Mouse (Mus musculus): ENCODE measurements at regions not wholly inside any gene's neighbourhood (a gene's known extent, or its start where the extent isn't known, plus 50 kb on each side); places are given as distances from the start of the nearest gene placed in this dataset.
A peak's percentile ranks its signal among the peaks of the same experiment; 100 is the strongest.

DNA sequence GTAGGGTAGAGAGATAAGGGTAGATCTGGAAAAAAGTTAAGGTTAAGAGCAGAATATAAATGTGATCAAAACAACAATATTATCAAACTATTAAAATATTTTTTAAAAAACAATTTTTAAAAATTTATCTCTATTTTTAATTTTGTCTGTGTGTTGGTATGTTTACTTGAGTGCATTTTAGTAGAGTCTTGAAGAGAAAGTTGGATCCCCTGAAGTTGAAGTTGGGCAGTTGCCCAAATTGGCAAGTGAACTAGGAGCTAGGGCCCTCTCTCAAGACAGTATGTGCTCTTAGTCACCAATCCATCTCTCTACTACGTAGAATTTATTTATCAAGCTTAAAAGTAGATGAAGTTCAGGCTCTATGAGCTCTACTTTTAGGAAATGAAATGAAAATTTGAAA, 59.9 kb downstream of the Adamts1 start:
- no peak for DNase-seq

DNA sequence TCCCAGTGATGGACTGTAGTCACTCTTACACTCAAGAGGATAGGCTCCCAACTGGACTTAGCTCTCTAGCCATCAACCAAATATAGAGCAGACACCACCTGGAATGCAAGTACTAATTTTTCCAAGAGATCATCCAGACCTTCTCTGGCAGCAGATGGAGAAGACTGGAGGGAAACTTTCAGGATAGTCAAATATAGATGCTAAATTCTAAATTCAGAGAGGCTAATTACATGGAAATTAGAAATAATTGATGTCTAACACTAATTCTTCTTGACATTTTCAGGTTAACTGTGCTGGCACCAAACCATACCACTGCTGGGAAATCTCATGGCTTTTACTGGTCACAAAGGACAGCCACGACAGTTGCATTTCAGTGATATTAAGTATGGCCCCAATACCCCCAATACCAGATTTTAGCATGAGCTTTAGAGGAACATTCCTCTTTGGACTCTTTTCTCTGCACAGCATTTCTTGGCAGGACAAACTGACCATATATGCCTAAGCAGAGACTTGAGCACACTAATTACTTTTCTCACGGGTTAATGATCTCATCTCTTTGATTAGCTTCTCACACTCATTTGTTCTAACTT, 64.2 kb downstream of the Adamts1 start:
- DNase-seq: no peak

DNA sequence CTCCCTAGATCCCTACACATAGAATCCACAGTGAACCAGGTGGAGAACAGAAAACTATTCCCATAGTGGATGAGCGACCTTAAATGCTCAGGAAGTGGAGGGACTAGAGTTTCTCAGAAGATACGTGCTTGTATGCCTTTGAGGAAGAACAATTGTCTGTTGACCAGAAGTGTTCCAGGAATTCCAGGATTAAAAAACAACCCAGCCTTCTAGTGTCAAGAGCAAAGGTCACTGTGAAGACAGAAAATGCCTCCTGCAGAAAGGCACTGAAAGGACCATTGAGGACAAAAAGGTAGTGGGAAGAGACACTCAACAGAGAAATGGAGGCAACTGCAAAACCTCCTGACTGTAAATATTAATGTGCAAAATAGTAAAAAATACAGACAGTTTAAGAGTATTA, 74.9 kb downstream of the Adamts1 start:
- DNase-seq: no peak

DNA sequence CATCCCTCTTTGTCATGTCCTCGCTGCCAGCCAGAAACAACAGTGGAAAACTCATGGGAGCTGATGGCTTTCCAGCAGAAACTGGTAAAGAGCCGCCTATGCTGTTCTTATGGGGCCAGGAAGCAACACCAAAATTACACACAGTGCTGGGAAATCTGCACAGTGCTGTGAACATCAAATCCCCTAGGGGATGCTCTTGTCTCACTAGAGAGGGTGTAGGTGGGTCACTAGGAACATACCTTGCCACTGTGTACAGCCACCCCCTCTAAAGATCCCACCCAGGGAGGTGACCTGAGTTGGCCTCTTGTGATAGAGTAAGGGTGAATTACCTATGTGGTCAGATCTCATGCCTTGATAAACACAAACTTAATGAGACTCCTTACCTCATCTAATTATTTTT, 80.9 kb downstream of the Adamts1 start:
- no peak for DNase-seq

DNA sequence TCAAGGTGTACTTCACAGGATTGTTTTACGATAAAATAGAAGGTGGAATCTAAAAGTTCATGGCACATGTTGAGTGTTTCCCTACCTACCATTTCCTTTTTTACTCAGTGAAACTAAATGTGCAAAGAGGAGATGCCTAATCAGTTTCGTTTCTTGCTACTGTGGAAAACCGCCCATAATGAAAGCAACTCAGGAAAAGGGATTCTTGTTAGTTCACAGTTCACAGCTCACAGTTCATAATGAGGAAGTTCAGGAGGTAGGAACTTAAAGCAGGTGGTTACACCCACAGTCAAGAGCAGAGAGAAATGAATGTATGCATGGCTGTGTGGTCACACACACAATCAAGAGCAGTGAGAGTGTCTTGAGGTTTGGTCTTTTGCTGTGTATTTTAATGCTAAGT, 90.6 kb downstream of the Adamts1 start:
- DNase-seq: no peak

DNA sequence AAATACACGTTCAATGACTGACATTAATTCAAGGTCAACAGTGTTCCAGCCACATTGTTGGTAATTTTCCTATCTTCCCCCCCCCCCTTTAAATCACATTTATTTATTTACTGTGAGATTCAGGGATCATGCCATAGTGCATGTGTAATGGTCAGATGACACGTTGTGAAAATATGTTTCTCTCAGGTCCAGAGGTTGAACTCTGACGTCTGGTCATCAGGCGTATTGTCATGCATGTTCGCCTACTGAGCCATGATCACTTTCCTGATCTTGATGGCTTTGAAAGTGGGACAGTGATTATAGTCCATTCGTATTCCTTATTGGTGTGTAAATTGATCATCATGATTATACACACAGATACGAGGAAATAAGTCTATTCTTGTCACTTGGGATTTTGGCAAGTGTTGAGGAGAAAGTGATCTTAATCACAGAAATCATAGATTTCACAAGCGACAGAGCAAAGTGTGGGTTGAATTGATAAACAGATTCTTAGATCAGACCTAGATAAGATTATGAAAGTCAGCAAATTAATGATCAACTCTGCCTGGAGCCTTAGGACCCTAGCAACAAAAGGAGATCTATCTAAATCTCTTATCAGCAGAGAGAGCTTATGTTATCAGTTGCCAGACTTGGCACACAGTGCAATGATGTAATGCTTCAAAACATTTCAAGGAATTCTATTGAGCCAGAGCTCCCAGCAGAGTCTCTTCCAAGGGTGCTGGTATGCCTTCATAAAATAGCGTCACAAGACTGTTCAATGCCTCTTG, 98.5 kb downstream of the Adamts1 start:
- no peak for DNase-seq

DNA sequence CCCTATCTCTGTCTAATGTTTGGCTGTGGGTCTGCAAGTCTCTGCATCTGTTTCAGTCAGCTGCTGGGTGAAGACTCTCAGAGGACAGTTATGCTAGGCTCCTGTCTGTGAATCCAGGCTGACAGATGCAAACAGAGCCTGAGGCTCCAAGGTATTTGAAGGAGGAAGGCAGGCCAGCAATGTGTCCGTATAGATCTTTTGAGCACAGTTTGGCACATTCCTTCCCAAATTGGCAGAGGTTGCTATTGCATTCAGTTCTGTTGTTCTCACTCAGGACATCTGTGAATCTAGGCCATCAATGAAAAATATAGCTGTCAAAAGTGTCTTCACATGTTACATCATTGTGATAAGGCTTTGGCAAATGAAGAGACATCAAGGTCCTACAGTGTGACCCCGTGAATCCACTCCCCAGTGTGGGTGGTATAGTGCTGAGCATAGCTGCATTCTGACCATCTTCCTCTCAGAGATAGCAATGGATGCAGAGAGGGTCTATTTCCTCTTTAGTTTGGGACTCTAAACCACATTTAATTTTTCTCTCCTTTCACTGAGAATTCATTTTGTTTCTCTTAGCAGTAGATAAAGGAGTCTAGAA, 99.9 kb downstream of the Adamts1 start:
- DNase-seq: no peak

DNA sequence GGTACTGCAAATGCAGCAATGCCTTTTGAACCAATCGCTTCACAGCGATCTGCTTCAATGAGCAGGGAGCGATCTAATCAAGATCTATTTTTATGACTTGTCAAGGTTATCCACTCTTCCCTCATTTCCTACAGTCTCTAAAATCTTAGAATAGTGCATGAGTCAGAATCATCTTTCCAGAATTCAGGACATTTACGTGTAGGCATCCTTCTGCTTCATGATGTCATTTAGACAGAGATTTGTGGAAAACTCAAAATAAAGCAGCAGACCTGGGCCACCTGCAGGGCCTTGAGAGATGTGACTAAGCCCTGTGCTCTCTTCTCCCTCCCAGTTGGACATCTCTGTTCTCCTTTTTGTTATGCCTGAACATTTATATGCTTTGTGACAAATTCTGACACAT, 103.6 kb downstream of the Adamts1 start:
- DNase-seq: peak; percentile 14

DNA sequence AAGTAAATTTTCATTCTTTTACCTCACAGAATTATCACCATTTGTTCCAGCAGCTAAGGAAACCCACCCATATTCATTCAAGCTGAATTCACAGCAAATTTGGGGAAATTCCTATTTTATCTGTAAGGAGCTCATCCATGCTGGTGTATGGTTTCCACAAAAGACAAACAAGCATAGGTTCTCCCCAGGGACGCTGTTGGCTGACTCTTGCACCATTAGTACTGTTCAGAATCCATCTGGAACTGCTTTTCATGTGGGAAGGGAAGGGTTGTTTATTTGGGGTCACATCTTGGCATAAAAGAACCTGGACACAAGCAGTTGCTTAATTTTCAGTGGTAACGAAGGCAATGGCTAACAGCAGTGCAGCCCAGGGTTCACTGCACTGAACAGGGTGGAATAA, 120.2 kb downstream of the Adamts1 start:
- no peak for DNase-seq

DNA sequence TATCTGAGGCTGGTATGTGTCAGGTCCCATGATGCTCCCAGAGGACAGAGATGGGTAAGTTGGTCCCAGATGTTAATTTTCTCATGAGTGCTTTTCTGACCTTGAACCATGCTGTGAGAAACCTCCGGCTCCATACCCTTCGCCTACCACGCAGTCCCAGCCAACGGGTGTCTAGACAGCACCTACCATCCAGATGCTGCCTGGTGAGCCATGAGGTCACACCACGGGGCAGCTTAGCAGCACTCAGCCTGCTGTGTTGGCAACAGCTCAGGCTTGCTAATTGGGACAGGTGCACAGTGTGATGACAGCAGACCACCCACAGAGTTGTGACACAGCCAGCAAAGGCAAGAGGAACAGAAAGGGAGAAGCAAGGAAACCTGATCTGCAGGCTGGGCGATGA, 122.6 kb downstream of the Adamts1 start:
- peak; percentile 34 for DNase-seq

DNA sequence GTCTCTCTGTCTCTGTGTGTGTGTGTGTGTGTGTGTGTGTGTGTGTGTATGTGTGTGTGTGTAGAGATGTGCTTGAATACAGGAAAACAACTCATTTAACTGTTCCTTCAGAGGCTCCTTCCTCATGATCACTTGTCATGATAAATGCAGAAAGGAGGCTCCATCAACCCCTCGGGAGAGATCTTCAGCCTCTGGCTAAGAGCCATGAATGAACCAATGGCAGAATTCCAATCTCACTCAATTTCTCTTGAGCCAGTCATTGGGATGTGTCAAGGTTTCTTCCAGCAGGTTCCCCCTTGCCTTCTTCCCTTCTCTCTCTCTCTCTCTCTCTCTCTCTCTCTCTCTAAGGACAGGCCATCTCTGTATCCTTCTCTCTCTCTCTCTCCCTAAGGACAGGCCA, 124.1 kb downstream of the Adamts1 start:
- no peak for DNase-seq

DNA sequence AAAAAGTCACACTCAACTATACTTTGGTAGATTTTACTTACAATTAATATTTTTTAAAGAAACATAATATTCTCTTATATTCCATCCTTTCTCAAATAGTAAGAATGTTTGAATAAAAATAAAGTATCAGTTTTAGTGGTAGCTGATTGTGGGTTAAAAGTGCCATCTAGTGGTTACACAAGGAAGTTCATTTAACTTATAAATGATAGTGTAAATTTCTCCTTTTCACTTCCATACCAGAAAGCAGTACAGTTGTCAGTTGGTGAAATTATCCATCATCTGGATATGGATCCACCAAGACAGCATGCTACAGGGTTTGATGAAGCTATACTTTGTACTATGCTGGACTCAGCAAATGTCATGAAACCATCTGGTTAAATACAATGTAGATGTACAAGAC, 124.7 kb downstream of the Adamts1 start:
- no peak for DNase-seq

DNA sequence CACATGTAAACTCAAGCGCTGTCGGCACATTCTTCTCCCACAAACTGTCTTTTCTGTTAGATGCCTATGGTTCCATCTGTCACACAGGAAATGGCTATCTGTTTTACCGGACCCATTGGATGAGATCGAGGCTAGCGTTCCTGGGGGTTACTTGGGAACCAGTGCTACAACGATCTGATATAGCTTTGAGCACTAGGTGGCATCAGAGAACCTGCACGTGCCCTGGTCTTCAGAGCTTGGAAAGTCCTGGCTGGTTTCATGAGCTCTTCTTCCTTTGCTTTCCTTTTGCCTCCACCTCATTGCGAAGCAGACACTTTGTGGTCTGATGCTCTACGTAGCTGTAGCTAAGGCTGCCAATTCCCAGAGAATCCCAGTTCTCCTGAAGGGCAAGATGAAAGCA, 123.8 kb upstream of the Cyyr1 start:
- peak; percentile 16 for DNase-seq

DNA sequence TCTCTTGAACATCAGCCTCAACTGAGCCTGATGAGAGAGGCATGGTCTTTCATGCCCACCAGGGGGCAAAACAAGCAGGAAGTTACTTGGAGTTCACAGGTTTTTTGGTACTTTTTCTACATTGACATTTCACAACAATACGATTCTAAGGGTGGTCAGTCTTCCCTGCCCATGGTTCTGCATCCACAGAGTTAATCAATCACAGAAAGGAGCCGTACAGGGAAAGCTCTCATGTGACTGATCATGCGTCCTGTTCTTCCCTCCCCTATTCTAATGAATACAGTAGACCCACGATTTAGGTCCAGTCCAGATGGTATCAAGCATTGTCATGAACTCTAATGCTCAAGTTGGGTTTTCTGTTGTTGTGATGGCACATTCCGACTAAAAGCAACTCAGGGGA, 115.6 kb upstream of the Cyyr1 start:
- DNase-seq: no peak

DNA sequence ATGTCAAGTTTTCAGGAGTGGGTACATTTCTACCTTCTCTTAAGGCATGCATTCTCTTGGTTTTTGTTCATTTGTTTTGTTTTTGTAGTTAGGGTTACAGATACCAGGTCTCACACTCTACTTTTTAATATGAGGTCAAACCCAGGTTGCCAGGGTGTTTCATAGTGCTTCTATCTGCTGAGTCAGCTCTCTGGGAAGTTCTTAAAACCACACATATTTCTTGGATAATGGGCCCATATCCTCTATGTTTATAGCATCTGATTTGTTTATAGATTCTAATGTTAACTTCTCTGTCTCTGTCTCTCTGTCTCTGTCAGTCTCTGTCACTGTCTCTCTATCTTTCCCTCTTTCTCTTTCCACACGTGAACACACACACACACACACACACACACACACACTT, 114.6 kb upstream of the Cyyr1 start:
- DNase-seq: no peak

DNA sequence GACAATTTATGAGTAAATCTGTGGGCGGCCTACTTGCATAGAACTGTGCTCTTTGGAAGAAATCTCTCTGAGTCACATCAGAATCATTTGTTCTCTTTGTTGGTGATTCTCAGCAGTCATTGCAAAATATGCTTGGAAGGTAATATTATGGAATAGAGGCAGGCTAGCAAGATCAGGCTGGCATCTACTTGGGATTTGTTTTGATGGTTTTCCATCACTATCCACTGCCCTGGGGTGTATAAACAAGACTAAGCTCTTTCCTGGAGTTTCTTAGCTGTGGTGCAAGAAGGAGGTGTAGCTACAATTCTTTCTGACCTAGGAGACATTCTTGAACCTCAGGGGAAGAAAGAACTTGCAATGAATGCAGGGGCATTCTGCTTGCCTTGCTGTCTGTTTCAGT, 96.3 kb upstream of the Cyyr1 start:
- no peak for DNase-seq

DNA sequence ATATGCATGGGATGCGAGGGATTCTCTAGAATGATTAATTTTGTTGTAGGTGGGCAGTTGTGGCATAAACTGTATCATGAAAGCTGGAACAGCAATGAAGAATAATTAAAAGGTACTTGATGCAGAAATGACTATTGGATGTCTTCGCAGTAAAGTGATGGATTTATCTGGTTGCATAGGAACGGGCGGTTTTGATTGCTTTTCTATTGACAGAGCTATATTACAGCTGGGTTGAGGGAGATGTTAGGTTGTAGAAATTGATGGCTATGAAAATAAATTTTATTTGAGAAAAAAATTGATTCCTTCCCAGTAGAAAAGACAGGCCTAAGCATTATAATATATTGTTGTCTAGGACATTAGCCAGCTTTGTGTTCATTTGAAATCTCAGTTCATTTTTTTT, 87.8 kb upstream of the Cyyr1 start:
- DNase-seq: no peak

DNA sequence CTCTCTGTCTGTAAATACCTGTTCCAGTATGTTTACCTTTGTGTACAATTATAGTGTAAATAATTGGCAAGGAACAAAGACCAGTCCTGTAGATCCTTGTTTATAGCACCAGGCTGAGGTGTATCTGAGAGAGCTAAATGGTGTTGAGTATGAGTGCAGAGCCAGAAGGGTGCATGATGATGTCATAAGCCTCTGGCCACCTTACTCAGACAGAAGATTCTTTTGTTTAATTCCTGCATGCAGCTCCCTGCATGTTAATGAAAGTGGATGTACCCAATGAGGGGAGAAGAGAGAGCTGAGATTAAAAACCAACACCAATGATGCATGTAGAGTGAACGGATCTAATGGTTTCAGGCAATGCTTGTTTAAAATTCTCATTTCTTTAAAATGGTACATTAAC, 83.9 kb upstream of the Cyyr1 start:
- no peak for DNase-seq

DNA sequence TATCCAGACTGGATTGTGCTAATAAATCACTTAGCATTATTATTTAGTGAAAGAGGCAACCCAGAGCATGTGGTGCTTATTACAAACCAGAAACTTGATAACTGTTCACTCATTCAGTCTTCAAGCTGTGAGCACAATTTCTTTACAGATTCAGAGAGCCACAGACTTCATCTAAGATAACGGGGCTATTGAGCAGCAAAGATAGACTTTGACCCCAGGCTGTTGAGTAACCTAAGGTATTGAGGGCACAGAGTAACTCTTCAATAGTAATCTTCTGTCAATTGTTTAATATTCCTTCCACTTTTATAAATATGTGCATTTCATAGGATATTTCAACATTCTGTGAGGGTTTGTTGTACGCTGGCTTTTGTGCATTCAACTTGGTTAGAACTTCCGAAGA, 76.5 kb upstream of the Cyyr1 start:
- DNase-seq: no peak

DNA sequence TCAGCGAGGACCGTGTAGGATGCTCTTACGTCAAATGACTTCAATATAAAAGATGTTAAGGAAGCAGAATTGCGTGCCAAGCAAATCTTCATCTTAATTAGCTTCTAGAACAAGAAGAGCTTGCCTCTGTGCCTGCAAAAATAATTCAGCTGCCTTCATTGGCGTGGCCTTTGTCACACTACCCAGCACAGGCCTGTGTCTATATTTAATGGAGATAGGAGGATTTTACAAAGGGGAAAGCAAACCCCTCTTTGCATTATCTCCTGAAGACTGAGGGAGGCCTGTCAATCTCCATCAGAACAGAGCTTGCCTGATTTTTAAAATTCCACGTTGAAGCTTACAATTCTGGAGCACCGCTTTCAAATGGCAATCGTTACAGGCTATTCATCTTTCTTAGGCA, 71.3 kb upstream of the Cyyr1 start:
- DNase-seq: no peak

DNA sequence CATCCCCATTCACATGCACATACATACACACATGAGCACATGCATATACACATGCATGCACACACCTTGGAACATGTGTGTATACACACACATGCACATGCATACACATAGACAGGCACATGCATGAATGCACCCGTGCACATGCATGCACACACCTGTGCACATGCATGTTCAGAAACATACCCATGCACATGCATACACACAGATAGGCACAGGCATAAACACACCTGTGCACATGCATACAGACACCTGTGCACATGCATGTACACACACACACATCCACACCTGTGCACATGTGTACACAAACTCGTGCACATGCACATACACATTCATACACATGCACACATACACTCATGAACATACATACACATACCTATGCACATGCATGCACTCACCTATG, 50.9 kb upstream of the Cyyr1 start:
- DNase-seq: no peak
